Mouse (Mus musculus): Measurements from ENCODE around the gene Zan. TPM values are rescaled to one million over a fixed set of nuclear protein-coding genes. Genes with fewer than 3 reads are reported as not detected.

Gene Zan
- polyA plus RNA-seq, 1 experiment from 2014 or later, result 0.11 TPM

- Histone ChIP-seq H3K4me1 (ENCODE audit: insufficient read depth, low read length) (peaks cover 16% of the 10 kb centered on the region), H3K27me3 (ENCODE audit: insufficient read depth, low read length) (no peaks in the 10 kb centered on the region), H3K9me3 (ENCODE audit: low read length) (no peaks in the 10 kb centered on the region), H3K27ac (ENCODE audit: low read length) (no peak overlapping the region), H3K4me3 (ENCODE audit: low read length) (no peak overlapping the region), H3K4me2 (replicated peaks; ENCODE audit: low read depth, low read length) (no peak overlapping the region), H3K9ac (replicated peaks; ENCODE audit: low read length) (no peak overlapping the region), H3K36me3 (ENCODE audit: insufficient read depth, low read length) (peaks cover 71% of the 10 kb centered on the region)
- WGBS, result 82% methylated on average over 12 of the region's 12 CpGs
- no peak for ATAC-seq (ENCODE audit: low FRiP score, low TSS enrichment)
Measured at GRCm38 (mm10) chr5:137373371-137373950, 103.4 kb downstream of the Zan start.

GRCm38 (mm10) chr5:137369665-137370064, 107.2 kb downstream of the Zan start:
- no peaks in the 10 kb centered on the region for H3K27me3 ChIP-seq (ENCODE audit: insufficient read depth, low read length)
- no peaks in the 10 kb centered on the region for H3K9me3 ChIP-seq (ENCODE audit: low read length)
- H3K4me3 ChIP-seq (ENCODE audit: low read length), result no peak overlapping the region
- no peak for ATAC-seq (ENCODE audit: low FRiP score, low TSS enrichment)
- H3K36me3 ChIP-seq (ENCODE audit: insufficient read depth, low read length), result peaks cover 99% of the 10 kb centered on the region
- no peaks in the 10 kb centered on the region for H3K4me1 ChIP-seq (ENCODE audit: insufficient read depth, low read length)
- H3K4me2 ChIP-seq (replicated peaks; ENCODE audit: low read depth, low read length), result no peak overlapping the region
- no peak overlapping the region for H3K9ac ChIP-seq (replicated peaks; ENCODE audit: low read length)
- WGBS, result 92% methylated on average over 10 of the region's 11 CpGs
- H3K27ac ChIP-seq (ENCODE audit: low read length), result no peak overlapping the region

GRCm38 (mm10) chr5:137358382-137358781, 118.5 kb downstream of the Zan start:
- Histone ChIP-seq H3K9ac (replicated peaks; ENCODE audit: low read length) (no peak overlapping the region), H3K9me3 (ENCODE audit: low read length) (no peaks in the 10 kb centered on the region), H3K27me3 (ENCODE audit: insufficient read depth, low read length) (no peaks in the 10 kb centered on the region), H3K4me2 (replicated peaks; ENCODE audit: low read depth, low read length) (no peak overlapping the region), H3K4me3 (ENCODE audit: low read length) (no peak overlapping the region), H3K27ac (ENCODE audit: low read length) (no peak overlapping the region), H3K4me1 (ENCODE audit: insufficient read depth, low read length) (peaks cover 7% of the 10 kb centered on the region; the same call in 1 of the 2 replicates), H3K36me3 (ENCODE audit: insufficient read depth, low read length) (peaks cover 87% of the 10 kb centered on the region)
- ATAC-seq (ENCODE audit: low FRiP score, low TSS enrichment), result no peak
- 40% methylated on average over 7 of the region's 7 CpGs for WGBS

DNA sequence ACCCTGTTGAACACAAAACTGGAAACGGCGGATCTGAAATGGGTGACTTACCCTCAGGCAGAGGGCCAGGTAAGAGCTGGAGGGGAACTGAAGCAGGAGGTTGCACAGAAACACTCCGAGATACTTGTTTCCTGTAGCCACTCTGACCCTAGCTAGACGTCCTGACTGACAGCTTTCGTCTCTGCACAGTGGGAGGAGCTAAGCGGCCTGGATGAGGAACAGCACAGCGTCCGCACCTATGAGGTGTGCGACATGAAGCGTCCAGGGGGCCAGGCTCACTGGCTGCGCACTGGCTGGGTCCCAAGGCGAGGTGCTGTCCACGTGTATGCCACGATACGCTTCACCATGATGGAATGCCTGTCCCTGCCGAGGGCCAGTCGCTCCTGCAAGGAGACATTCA, 122.8 kb downstream of the Zan start:
- WGBS, result 81% methylated on average over 17 of the region's 17 CpGs
- Histone ChIP-seq H3K36me3 (ENCODE audit: insufficient read depth, low read length) (peaks cover 45% of the 10 kb centered on the region), H3K9me3 (ENCODE audit: low read length) (no peaks in the 10 kb centered on the region), H3K27ac (ENCODE audit: low read length) (no peak overlapping the region), H3K4me3 (ENCODE audit: low read length) (0 out of 2 replicates have a peak overlapping the region, but pooled peaks have one; percentile 7), H3K4me1 (ENCODE audit: insufficient read depth, low read length) (peaks cover 30% of the 10 kb centered on the region), H3K9ac (replicated peaks; ENCODE audit: low read length) (no peak overlapping the region), H3K27me3 (ENCODE audit: insufficient read depth, low read length) (no peaks in the 10 kb centered on the region), H3K4me2 (replicated peaks; ENCODE audit: low read depth, low read length) (peak overlapping the region; percentile 29)
- ATAC-seq (ENCODE audit: low FRiP score, low TSS enrichment), result no peak

DNA sequence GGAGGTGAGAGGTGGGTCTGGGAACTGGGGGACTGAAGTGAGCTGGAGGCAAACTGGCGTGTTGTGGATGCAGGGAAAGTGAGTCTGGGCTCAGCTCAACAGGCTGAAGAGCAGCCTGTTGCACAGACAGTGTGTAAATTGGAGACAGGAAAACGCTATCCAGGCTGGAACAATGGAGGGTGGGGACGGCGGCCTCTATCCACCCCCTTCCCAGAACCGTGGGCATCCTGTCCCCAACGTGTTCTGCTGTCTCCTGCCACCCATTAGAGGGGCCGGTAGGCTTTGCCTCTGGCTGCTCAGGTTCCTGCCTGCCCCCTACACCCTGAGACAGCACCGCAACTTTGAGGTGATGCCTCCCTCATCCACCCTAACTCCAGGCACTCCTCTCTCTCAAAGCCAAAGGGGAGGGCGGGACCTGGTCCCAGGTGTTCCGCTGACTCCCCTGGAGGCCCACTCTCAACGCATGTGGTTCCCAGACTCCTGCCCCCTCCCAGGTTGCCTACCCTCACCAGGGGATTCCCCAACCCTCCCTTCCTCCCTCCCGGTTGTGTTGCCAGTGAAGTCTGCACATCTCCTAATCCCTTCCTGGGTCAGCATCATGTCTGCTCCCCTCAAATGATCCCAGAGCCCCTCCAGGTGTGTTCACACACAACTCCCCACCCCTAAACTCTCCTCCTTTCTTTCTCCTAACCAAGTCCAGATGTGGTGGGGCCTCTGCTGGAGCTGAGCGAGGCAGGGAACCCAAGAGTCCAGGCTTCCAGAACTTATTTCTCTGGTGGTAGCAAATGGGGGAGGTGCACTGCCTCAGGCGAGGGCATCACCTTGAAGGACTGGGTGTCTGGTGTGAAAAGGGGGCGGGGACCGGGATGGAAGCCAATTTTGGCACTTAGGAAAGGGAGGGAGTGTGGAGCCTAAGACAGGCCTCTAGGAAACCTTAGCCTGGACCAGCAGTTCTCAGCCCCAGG, 124.6 kb downstream of the Zan start:
- H3K9ac ChIP-seq (replicated peaks; ENCODE audit: low read length), result peak overlapping the region; percentile 97
- peaks cover 45% of the 10 kb centered on the region for H3K4me1 ChIP-seq (ENCODE audit: insufficient read depth, low read length)
- no peaks in the 10 kb centered on the region for H3K9me3 ChIP-seq (ENCODE audit: low read length)
- H3K27ac ChIP-seq (ENCODE audit: low read length), result peak overlapping the region; percentile 98
- WGBS, result 9% methylated on average over 16 of the region's 16 CpGs
- no peaks in the 10 kb centered on the region for H3K27me3 ChIP-seq (ENCODE audit: insufficient read depth, low read length)
- peak overlapping the region; percentile 93 for H3K4me2 ChIP-seq (replicated peaks; ENCODE audit: low read depth, low read length)
- H3K36me3 ChIP-seq (ENCODE audit: insufficient read depth, low read length), result peaks cover 33% of the 10 kb centered on the region
- peak overlapping the region; percentile 95 for H3K4me3 ChIP-seq (ENCODE audit: low read length)
- ATAC-seq (ENCODE audit: low FRiP score, low TSS enrichment), result no peak

- Histone ChIP-seq H3K4me1 (ENCODE audit: insufficient read depth, low read length) (peaks cover 53% of the 10 kb centered on the region), H3K27ac (ENCODE audit: low read length) (peak overlapping the region; percentile 98), H3K4me2 (replicated peaks; ENCODE audit: low read depth, low read length) (peak overlapping the region; percentile 93), H3K4me3 (ENCODE audit: low read length) (peak overlapping the region; percentile 95), H3K36me3 (ENCODE audit: insufficient read depth, low read length) (peaks cover 29% of the 10 kb centered on the region), H3K9ac (replicated peaks; ENCODE audit: low read length) (peak overlapping the region; percentile 97), H3K9me3 (ENCODE audit: low read length) (no peaks in the 10 kb centered on the region), H3K27me3 (ENCODE audit: insufficient read depth, low read length) (no peaks in the 10 kb centered on the region)
- no peak for ATAC-seq (ENCODE audit: low FRiP score, low TSS enrichment)
- WGBS, result 4% methylated on average over 4 of the region's 4 CpGs
Measured at GRCm38 (mm10) chr5:137351394-137351793, 125.5 kb downstream of the Zan start.

DNA sequence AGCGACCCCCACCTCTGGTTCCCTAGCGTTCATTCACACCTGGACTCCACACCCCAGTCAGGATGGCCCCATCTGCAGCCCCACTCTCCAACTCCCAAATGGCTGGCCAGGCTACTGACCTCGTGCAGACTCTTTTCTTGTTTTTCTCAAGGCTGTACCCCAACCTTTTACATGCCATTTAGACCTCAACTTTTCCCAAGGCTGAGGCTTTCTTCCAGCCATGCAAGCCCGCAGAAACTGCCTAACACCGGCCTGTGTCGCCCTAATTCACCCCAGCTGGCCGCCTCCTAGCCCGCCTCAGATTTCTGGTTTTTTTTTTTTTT, 125.8 kb downstream of the Zan start:
- ATAC-seq (ENCODE audit: low FRiP score, low TSS enrichment), result no peak
- H3K4me1 ChIP-seq (ENCODE audit: insufficient read depth, low read length), result peaks cover 54% of the 10 kb centered on the region
- no peaks in the 10 kb centered on the region for H3K9me3 ChIP-seq (ENCODE audit: low read length)
- H3K27me3 ChIP-seq (ENCODE audit: insufficient read depth, low read length), result no peaks in the 10 kb centered on the region
- peak overlapping the region; percentile 93 for H3K4me2 ChIP-seq (replicated peaks; ENCODE audit: low read depth, low read length)
- under 1% methylated on average over 8 of the region's 8 CpGs for WGBS
- peak overlapping the region; percentile 98 for H3K27ac ChIP-seq (ENCODE audit: low read length)
- H3K36me3 ChIP-seq (ENCODE audit: insufficient read depth, low read length), result peaks cover 26% of the 10 kb centered on the region
- H3K9ac ChIP-seq (replicated peaks; ENCODE audit: low read length), result peak overlapping the region; percentile 97
- H3K4me3 ChIP-seq (ENCODE audit: low read length), result peak overlapping the region; percentile 95

DNA sequence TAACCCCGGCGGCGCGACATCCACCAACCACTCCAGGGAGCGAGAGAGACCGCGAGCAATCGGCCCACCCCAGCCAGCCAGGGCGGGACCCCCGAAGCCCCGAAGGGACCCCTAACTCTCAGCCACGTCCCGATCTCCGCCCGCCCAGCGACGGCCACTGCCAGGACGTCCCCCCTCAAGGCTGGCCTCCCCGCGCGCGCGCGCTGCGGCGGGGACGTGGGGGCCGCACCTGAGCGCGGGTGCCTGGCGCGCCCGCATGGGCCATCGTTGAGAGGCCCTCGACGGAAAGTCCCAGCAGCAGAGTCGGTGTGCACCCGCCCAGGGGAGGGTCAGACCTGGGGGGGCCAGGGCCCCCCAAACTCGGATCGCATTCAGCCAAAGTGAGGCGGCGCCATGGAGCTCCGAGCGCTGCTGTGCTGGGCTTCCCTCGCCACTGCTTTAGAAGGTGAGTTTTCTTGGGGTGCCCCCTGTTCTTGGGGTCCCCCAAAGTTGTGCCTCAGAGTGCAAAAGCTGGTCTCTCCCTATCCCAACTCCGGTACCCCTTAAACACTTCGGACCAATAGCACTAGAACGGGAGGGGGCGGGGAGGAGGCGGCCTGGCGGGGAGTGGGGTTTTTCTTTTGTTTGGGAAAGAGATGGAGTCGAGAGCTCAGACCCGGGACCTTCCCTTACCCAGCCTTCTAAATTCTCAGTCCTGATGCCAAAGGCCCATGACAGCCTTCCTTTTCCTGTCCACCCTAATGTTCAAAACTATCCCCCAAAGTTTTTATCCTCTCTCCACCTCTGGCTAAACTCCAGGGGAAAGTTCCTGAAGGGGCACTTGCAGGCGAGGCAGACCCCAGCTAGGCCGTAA, 126.4 kb downstream of the Zan start:
- H3K4me2 ChIP-seq (replicated peaks; ENCODE audit: low read depth, low read length), result peak overlapping the region; percentile 93
- ATAC-seq (ENCODE audit: low FRiP score, low TSS enrichment), result peak; percentile 58
- H3K9me3 ChIP-seq (ENCODE audit: low read length), result no peaks in the 10 kb centered on the region
- H3K4me3 ChIP-seq (ENCODE audit: low read length), result peak overlapping the region; percentile 95
- no peaks in the 10 kb centered on the region for H3K27me3 ChIP-seq (ENCODE audit: insufficient read depth, low read length)
- H3K9ac ChIP-seq (replicated peaks; ENCODE audit: low read length), result peak overlapping the region; percentile 97
- H3K27ac ChIP-seq (ENCODE audit: low read length), result peak overlapping the region; percentile 98
- H3K4me1 ChIP-seq (ENCODE audit: insufficient read depth, low read length), result peaks cover 58% of the 10 kb centered on the region
- under 1% methylated on average over 54 of the region's 55 CpGs for WGBS
- peaks cover 20% of the 10 kb centered on the region for H3K36me3 ChIP-seq (ENCODE audit: insufficient read depth, low read length)

DNA sequence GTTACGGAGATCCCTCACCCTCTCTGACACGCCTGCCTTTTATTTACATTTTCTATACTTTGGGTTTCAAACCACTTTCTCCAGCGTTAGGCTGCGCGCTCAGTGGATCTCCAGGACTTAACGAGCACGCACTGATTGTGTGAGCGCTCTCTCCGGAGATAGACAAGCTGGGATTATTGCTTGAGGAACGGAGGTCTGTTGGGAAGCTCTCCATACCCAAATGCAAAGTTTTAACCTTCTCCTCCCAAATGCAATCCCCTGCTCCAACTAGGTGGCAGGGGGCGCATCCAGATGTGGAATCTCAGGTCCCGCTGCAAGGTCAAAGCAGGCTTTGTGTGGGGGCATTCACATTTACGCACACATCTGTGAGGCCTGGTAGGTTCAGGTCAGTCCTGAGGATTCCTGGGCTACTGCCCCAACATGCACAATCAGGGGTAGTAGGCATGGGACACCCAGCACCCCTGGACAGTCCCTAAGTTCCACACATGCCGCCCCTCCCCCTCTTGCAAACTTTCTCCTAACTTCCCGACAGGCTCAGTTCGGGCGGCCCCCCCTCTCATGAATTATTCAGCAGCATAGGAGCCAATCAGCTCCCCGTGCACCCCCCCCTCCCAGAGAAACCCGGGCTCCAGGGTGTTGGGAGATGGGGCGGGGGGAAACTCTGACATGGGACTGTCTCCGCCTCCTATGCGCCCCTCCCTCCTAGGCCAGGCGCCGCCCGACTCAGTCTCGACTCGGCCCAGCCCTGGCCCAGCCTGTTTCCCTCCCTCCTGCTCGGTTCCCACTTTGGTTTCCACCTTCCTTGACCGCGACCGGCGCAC, 127.3 kb downstream of the Zan start, which contains the start of gene Ephb4:
Ephb4 (plus strand) TSS at position 726 of the 821 bp plus-strand sequence.
- under 1% methylated on average over 29 of the region's 32 CpGs for WGBS
- Histone ChIP-seq H3K9me3 (ENCODE audit: low read length) (no peaks in the 10 kb centered on the region), H3K27me3 (ENCODE audit: insufficient read depth, low read length) (no peaks in the 10 kb centered on the region), H3K36me3 (ENCODE audit: insufficient read depth, low read length) (peaks cover 11% of the 10 kb centered on the region), H3K9ac (replicated peaks; ENCODE audit: low read length) (peak within 1 kb of the TSS; percentile 97), H3K4me1 (ENCODE audit: insufficient read depth, low read length) (peaks cover 61% of the 10 kb centered on the region), H3K27ac (ENCODE audit: low read length) (peak within 1 kb of the TSS; percentile 98), H3K4me3 (ENCODE audit: low read length) (peak within 1 kb of the TSS; percentile 95), H3K4me2 (replicated peaks; ENCODE audit: low read depth, low read length) (peak within 1 kb of the TSS; percentile 93)
- peak; percentile 95 for ATAC-seq (ENCODE audit: low FRiP score, low TSS enrichment)

Measured in kidney, embryonic 16.5 days (tissue).